Mouse (Mus musculus) midbrain, embryonic 14.5 days (tissue): Measurements from ENCODE around the gene C2cd3. TPM values are rescaled to one million over a fixed set of nuclear protein-coding genes. Genes with fewer than 3 reads are reported as not detected.

Experiments
- ATAC-seq: fragments of 200-750 bp; cut with Nextera tagmentation; 2 replicates; pipeline ENCODE4 v1.8.0; 2017; ENCODE audit warnings: moderate number of reproducible peaks, moderate library complexity; ENCODE audit not compliant: low FRiP score, low TSS enrichment
- DNase-seq: peaks from one replicate; pipeline ENCODE4 v3.0.0-alpha.2; 2015
- H3K27ac ChIP-seq: fragments of 300-500 bp; sonication (generic); replicated peaks from 2 replicates; pipeline ENCODE4 v1.5.1; 2014; ENCODE audit warnings: mild to moderate bottlenecking, low read depth, low read length, moderate library complexity
- H3K27me3 ChIP-seq: fragments of 300-500 bp; sonication (generic); 2 replicates; pipeline ENCODE4 v1.6.1; 2014; ENCODE audit warnings: low read length, control low read depth, mixed read lengths; ENCODE audit not compliant: control insufficient read depth, insufficient read depth
- H3K36me3 ChIP-seq: fragments of 300-500 bp; sonication (generic); 2 replicates; pipeline ENCODE4 v1.6.1; 2014; ENCODE audit warnings: low read length, control low read depth; ENCODE audit not compliant: control insufficient read depth, insufficient read depth
- H3K4me1 ChIP-seq: fragments of 300-500 bp; sonication (generic); 2 replicates; pipeline ENCODE4 v1.6.1; 2014; ENCODE audit warnings: mild to moderate bottlenecking, antibody characterized with exemption, low read length, control low read depth; ENCODE audit not compliant: control insufficient read depth, insufficient read depth
- H3K4me2 ChIP-seq: fragments of 300-500 bp; sonication (generic); 2 replicates; pipeline ENCODE4 v1.6.1; 2014; ENCODE audit warnings: mild to moderate bottlenecking, low read length, moderate library complexity
- H3K4me3 ChIP-seq: fragments of 300-500 bp; sonication (generic); replicated peaks from 2 replicates; pipeline ENCODE4 v1.5.1; 2014; ENCODE audit warnings: low read depth, low read length
- H3K9ac ChIP-seq: fragments of 300-500 bp; sonication (generic); replicated peaks from 2 replicates; pipeline ENCODE4 v1.6.1; 2014; ENCODE audit warnings: mild to moderate bottlenecking, low read length, moderate library complexity
- H3K9me3 ChIP-seq: fragments of 300-500 bp; sonication (generic); 2 replicates; pipeline ENCODE4 v1.6.1; 2016; ENCODE audit warnings: low read length, control low read depth, mixed read lengths; ENCODE audit not compliant: control insufficient read depth
- WGBS: fragments of 180-500 bp; shearing (Covaris S2); extraction: QIAGEN DNeasy Blood & Tissue Kit; methylation state at CpG from one replicate; pipeline ENCODE4 v1.1.7; 2014; 5-methylcytosine and 5-hydroxymethylcytosine counted together
- polyA plus RNA-seq: library from polyadenylated mRNA; unstranded; fragments of >200 nt; fragmentation: Nextera tagmentation; extraction: Ambion mirVana; gene quantifications from 2 replicates; pipeline ENCODE4 v1.2.1, GENCODE M21; 2014

Gene C2cd3
- polyA plus RNA-seq, 1 experiment from 2014 or later: 27.7 TPM

DNA sequence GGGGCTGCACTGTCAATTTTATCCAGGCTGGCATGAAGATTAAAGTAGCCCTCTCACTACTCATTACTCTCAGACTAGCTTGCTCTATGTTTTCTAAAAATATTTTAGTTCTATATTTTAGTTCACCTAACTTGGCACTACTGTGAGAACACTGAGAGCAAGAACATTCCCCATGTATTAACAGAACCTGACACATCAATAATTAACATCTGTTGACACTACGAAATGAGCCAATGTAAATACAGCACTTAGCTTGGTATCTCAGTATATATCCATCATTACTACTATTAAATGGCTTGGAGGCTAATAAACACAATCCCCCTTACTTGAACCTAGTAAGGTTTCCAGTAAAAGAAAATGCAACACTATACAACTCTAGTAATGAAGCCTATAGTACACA, 15.3 kb upstream of the C2cd3 start:
- Histone ChIP-seq H3K27ac (no peak overlapping the region), H3K4me2 (no peak overlapping the region), H3K4me1 (no peaks in the 10 kb centered on the region), H3K9me3 (no peaks in the 10 kb centered on the region), H3K27me3 (no peaks in the 10 kb centered on the region), H3K9ac (no peak overlapping the region), H3K4me3 (no peak overlapping the region), H3K36me3 (peaks cover 20% of the 10 kb centered on the region)
- ATAC-seq (no peak), DNase-seq (no peak)
- WGBS: 96% methylated on average over 1 of the region's 1 CpGs

- H3K36me3 ChIP-seq: peaks cover 17% of the 10 kb centered on the region
- H3K4me2 ChIP-seq: no peak overlapping the region
- no peak for ATAC-seq
- no peaks in the 10 kb centered on the region for H3K9me3 ChIP-seq
- no peak overlapping the region for H3K27ac ChIP-seq
- no peak overlapping the region for H3K9ac ChIP-seq
- H3K4me3 ChIP-seq: no peak overlapping the region
- H3K27me3 ChIP-seq: no peaks in the 10 kb centered on the region
- no peak for DNase-seq
- no peaks in the 10 kb centered on the region for H3K4me1 ChIP-seq
Measured at GRCm38 (mm10) chr7:100357856-100358255, 14.2 kb upstream of the C2cd3 start.

DNA sequence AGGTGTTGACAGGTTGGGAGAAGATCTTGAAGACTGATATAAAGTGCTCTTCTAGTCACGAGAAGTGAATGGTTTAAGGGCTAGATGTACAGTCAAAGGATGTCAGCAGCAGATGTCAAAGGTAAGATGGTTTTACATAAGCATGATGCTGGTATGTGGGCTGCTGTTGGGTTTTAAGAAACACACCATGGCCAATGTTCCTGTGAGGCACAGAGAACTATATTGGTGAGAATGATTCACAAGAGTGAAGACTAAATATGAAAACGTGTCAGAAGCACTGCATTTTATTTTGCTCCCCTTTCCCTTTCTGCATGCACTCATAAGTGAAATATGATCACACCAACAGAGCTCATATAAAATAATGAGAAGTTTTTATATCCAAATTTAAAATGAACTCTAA, 8.9 kb upstream of the C2cd3 start:
- no peak for ATAC-seq
- WGBS: 92% methylated on average over 2 of the region's 2 CpGs
- H3K9ac ChIP-seq: no peak overlapping the region

GRCm38 (mm10) chr7:100364888-100365287, 7.1 kb upstream of the C2cd3 start:
- H3K9ac ChIP-seq: no peak overlapping the region
- peaks cover 7% of the 10 kb centered on the region; the same call in 1 of the 2 replicates for H3K4me1 ChIP-seq
- no peak overlapping the region for H3K4me3 ChIP-seq
- ATAC-seq: no peak
- no peak overlapping the region for H3K27ac ChIP-seq
- no peaks in the 10 kb centered on the region for H3K27me3 ChIP-seq
- DNase-seq: no peak
- H3K36me3 ChIP-seq: no peaks in the 10 kb centered on the region
- no peaks in the 10 kb centered on the region for H3K9me3 ChIP-seq
- 70% methylated on average over 6 of the region's 6 CpGs for WGBS
- no peak overlapping the region for H3K4me2 ChIP-seq

More for the DNA sequence above, 8.9 kb upstream of the C2cd3 start:
- Histone ChIP-seq H3K27me3 (no peaks in the 10 kb centered on the region), H3K4me1 (no peaks in the 10 kb centered on the region), H3K36me3 (no peaks in the 10 kb centered on the region), H3K4me3 (no peak overlapping the region), H3K9me3 (no peaks in the 10 kb centered on the region), H3K27ac (no peak overlapping the region), H3K4me2 (no peak overlapping the region)
- no peak for DNase-seq

DNA sequence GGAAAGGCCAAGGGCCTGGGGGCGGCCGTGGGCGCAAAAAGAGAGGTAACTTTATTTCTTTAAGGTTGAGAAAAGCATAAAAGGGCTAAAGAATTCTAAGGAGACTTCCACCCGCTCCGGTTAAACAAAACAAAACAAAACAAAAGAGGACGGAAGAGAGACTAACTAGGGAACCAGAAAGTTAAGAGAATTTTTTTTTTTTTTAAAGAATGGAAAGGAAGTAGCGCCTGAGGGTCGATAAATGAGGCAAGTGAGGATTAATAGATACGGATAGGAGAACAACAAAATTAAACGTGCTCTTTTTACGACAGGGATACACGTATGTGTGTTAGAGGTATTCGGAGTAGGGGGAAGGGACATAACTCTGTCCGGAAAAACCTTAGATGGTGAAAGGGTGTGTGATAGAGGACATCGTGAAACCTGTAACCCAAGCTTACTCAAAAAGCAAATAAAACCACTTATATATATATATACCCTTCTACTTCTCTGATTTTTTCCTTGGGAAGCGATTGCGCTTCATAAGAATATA, 483 bp downstream of the C2cd3 start:
- Histone ChIP-seq H3K4me1 (peaks cover 26% of the 10 kb centered on the region), H3K9ac (peak overlapping the region; percentile 54), H3K27ac (peak overlapping the region; percentile 93), H3K36me3 (peaks cover 26% of the 10 kb centered on the region), H3K27me3 (no peaks in the 10 kb centered on the region), H3K4me3 (peak overlapping the region; percentile 82), H3K9me3 (no peaks in the 10 kb centered on the region), H3K4me2 (peak overlapping the region; percentile 72)
- DNase-seq: peak; percentile 28
- 9% methylated on average over 17 of the region's 17 CpGs for WGBS
- no peak for ATAC-seq

DNA sequence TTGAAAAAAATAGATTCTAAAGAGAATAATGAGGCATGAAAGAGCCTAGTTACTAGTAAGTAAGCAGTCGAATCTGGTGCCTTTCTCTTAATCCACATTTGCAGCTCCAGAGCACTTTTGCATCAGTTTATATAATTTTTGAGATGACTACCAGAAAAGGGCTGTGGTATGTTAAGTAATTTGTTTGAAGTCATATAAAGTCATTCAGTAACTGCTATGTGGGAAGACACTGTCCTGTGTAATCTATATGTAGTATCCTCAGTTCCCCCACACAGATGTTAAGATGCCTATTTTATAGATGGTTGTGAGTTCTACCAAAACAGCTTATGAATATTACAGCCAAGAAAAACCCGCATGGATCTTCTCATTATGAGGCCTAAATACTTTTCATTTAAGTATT, 6.2 kb downstream of the C2cd3 start:
- no peak overlapping the region for H3K27ac ChIP-seq
- H3K4me3 ChIP-seq: no peak overlapping the region
- H3K36me3 ChIP-seq: peaks cover 75% of the 10 kb centered on the region
- no peak overlapping the region for H3K4me2 ChIP-seq
- DNase-seq (no peak), ATAC-seq (no peak)
- WGBS: 87% methylated on average over 2 of the region's 2 CpGs
- peaks cover 1% of the 10 kb centered on the region; the same call in 1 of the 2 replicates for H3K4me1 ChIP-seq
- H3K27me3 ChIP-seq: no peaks in the 10 kb centered on the region
- no peak overlapping the region for H3K9ac ChIP-seq
- no peaks in the 10 kb centered on the region for H3K9me3 ChIP-seq

- ATAC-seq: no peak
- H3K9ac ChIP-seq: no peak overlapping the region
Measured at GRCm38 (mm10) chr7:100381161-100381560, 9.1 kb downstream of the C2cd3 start.

DNA sequence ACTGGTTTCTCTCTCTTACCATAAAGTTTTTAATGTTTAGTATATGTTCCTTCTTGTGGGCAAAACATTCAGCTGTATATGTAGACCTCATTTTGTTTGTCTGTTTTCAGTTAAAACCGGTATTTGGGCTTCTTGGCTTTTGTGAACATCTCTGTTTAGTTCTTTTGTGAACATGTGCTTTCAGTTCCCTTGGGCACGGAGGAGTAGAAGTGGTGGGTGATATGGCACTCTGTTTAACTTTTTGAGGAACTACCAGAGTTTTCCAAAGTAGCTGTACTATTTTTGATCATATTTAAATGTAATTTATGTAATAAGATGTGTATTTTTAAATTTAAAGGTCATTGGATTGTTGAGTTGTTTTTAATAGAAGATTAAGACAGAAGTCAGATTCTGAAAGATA, 11.2 kb downstream of the C2cd3 start:
- no peaks in the 10 kb centered on the region for H3K27me3 ChIP-seq
- H3K4me1 ChIP-seq: no peaks in the 10 kb centered on the region
- 91% methylated on average over 2 of the region's 2 CpGs for WGBS
- H3K4me3 ChIP-seq: no peak overlapping the region
- ATAC-seq: no peak
- peaks cover 55% of the 10 kb centered on the region for H3K36me3 ChIP-seq
- DNase-seq: no peak
- no peak overlapping the region for H3K27ac ChIP-seq
- no peaks in the 10 kb centered on the region for H3K9me3 ChIP-seq
- H3K4me2 ChIP-seq: no peak overlapping the region
- H3K9ac ChIP-seq: no peak overlapping the region

More at GRCm38 (mm10) chr7:100381161-100381560, 9.1 kb downstream of the C2cd3 start:
- H3K27me3 ChIP-seq: no peaks in the 10 kb centered on the region
- no peak for DNase-seq
- no peak overlapping the region for H3K4me3 ChIP-seq
- no peaks in the 10 kb centered on the region for H3K4me1 ChIP-seq
- peaks cover 61% of the 10 kb centered on the region for H3K36me3 ChIP-seq
- H3K9me3 ChIP-seq: no peaks in the 10 kb centered on the region
- no peak overlapping the region for H3K4me2 ChIP-seq
- H3K27ac ChIP-seq: no peak overlapping the region

GRCm38 (mm10) chr7:100388174-100388573, 16.1 kb downstream of the C2cd3 start:
- H3K4me1 ChIP-seq: no peaks in the 10 kb centered on the region
- H3K27ac ChIP-seq: no peak overlapping the region
- no peaks in the 10 kb centered on the region for H3K9me3 ChIP-seq
- H3K4me2 ChIP-seq: no peak overlapping the region
- no peaks in the 10 kb centered on the region for H3K27me3 ChIP-seq
- no peak overlapping the region for H3K9ac ChIP-seq
- ATAC-seq (no peak), DNase-seq (no peak)
- H3K36me3 ChIP-seq: peaks cover 57% of the 10 kb centered on the region
- WGBS: 93% methylated on average over 2 of the region's 2 CpGs
- no peak overlapping the region for H3K4me3 ChIP-seq
